Mouse (Mus musculus) myocyte (in vitro differentiated cells): ENCODE results near the gene Flot2.

Experiments
- POLR2A ChIP-seq: IDR thresholded peaks from one replicate; pipeline ENCODE4 v1.6.1; 2011; ENCODE audit warnings: low read depth, mild to moderate bottlenecking, control low read depth, moderate library complexity; ENCODE audit not compliant: insufficient read length
- TCF12 ChIP-seq: IDR thresholded peaks from one replicate; pipeline ENCODE4 v1.6.1; 2011; ENCODE audit warnings: mild to moderate bottlenecking, control low read depth; ENCODE audit not compliant: poor library complexity, insufficient read depth, severe bottlenecking
- USF1 ChIP-seq: IDR thresholded peaks from one replicate; pipeline ENCODE4 v1.6.1; 2011; ENCODE audit warnings: low read depth, mild to moderate bottlenecking, control low read depth, moderate library complexity

- no peak for TF ChIP-seq POLR2A
- no peak for TF ChIP-seq TCF12
- no peak for TF ChIP-seq USF1
Observed at GRCm38 (mm10) chr11:78104501-78104900, 66.8 kb downstream of the Flot2 start.
